Mouse (Mus musculus) ZHBTc4 (cell line): ENCODE data around the gene Armc2.

Source experiments
- DNase-seq: peaks from one replicate; pipeline ENCODE4 v3.0.0-alpha.2; 2011; ENCODE audit warnings: low read depth, low spot score

Gene Armc2

DNA sequence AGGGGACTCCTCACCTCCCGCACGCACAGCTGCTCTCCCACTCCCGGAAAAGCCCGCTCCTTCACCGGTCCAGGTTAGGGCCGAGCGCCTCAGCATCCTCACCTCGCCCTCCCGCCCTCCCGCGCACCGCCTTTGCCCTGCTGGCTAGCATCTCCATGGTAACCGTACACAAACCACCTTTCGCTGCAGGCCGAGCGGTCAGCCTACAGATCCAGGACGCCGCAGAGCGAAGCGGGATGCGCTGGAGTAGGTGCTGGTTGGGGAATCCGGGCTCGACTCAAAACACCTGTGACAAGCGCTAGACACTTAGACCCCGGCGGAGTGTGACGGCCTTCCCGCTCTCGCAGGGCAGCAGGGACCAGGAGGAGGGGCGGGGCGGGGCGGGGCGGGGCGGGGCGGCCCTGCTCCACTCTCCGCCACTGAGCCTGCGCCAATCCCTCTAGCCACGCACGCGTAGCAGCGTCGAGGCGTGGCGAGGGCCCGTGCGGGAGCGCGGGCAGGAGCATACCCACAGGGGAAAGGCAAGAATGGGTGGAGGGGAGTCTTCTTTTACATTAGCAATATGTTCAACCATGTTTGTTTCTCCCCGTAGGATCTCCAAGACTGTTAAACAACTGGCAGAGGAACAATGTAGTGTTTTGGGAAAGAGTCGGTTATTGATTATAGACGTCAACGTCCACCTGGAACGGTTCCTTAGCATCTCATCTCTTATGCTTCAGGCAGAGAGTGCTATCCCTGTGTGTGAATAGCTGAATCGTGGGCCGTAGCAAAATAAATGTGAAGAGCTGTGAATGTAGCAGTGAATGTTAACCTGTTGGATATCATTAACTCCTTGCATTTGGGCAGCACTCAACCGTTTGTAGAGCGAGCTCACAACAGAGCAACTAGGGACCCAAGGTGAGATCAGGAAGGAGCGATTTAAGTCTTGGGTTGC, at the start of gene Armc2:
TSS of gene Armc2 (minus strand) at position 427 of the 934 bp plus-strand sequence.
- DNase-seq = peak; percentile 83

DNA sequence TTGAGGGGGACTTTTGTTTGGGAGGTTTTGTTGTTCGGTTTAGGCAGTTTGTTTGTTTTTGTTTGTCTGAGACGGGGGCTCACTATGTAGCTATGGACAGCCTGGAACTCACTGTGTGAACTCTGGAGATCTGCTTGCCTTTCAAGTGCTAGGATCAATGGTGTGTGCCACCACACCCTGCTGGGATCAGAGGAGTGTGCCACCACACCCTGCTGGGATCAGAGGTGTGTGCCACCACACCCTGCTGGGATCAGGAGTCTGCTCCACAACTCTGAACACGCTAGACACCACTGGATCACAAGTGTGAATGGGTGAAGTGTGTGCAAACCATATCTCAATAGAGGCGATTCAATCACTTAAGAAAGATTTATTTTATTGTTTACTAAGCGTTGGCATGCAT, 46.2 kb upstream of the Armc2 start:
- DNase-seq = peak; percentile 75

DNA sequence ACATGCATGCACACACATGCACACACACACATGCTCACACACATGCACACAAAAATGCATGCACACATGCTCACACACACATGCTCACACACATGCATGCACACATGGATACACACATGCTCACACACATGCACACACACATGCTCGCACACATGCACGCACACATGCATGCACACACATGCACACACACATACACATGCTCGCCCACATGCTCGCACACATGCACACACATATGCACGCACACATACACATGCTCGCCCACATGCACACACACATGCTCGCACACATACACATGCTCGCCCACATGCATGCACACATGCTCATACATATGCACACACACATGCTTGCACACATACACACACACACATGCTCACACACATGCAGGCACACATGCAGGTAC, 41.3 kb upstream of the Armc2 start:
- DNase-seq = no peak

DNA sequence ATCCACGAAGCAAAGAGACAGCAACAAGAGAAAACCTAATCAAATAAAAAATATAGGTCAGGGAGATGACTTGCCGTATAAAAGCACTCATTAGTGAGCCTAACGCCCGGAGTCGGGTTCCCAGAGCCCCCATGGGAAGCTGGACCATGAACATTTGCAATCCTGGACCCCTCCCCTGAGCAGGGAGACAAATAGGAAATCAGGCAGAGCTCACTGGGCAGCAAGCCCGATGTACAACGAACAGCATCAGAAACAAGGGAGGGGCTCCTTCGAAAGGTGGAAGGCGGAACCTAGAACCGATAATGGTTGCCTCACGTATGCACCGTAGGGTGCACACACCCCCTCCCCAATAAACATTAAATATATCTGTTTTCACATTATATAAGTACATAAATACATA, 39.5 kb upstream of the Armc2 start:
- DNase-seq = no peak

DNA sequence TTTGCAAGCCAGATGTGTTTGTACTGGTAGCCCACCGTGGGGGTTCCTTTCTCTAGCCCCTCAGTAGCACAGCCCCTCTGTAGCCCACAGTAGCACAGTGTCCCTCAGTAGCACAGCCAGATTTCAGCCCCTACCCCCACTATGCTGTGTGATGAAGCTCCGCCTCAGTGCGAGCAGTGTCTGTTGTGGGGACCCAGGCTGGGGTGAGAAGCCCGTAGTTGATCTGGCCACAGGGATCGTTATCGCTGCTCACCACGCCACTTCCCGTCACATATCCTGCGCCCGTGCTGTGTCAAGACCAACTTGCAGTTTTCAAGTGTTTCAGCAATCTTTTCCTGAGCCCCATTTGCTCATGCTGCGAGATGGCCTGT, 39.0 kb upstream of the Armc2 start:
- DNase-seq = peak; percentile 31

DNA sequence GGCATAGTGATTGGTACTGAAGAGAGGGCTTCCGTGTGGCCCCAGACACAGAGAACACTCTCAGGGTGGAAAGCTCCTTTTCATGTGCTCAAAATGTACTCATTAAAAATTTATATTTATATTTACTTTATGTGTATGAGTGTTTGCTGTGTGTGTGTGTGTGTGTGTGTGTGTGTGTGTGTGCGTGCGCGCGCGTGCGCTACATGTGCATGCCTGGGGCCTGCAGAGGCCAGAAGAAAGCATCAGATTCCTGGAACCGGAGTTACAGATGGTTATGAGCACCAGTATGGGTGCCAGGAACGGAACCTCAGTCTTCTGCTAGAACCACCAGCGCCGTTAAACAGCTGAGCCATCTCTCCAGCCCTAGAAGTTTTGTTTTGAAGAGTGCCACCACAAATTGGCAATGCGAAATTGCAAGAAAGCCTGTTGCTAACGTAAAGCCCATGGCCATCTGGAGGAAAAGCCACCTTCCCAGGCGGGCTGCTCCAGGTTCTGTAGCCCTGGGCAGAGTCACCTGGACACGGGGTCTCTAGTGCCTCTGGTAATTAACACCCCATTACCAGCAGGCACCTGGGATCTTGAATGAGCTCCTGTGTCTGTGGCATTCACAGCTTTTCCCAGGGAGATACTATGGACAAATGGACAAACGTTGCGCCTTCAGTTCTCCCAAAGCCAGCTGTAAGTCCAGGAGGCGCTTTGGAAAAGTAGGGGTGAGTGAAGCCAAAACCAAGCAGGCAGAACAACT, 38.4 kb upstream of the Armc2 start:
- no peak for DNase-seq

DNA sequence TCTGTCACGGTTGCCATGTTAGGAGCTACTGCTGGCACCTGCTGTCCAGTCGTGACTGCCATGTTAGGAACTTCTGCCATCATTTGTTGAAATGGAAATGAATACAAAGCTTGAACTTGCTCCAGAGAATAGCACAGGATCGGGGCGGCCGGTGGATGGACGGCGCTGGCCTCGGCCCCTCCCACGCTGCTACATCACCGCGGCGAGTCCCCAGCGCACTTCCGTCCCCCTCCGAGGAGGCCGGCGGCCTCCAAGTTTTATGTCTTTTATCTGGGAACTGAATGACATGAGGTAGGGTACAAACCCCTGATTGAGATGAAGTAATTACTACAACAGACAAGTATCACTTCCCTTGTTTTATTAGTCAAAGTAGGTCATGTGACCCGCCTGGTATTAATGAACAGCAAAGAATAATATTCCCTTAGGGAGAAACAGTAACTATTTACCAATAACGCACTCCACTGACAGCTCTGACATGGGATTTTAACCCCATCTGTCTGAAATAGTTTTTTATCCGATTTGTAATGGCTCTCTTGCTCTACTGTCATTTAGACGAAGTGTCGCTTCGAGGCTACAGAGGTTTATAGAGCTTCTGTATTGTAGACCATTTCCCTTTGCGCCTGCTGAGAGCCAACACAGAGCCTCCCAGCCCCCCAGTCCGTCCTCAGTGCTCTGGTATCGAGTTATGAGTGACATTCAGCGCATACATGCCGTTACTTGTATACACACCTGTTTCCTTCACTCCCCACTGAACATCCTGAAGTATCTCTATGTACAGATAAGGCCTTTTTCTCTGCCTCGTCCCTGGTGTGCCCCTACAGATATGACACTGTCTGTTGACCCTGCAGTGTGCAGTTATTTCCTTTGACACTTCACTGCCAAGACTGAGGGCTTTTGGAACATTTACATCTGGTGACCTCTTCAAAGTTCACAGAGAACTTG, 37.3 kb upstream of the Armc2 start:
- no peak for DNase-seq

DNA sequence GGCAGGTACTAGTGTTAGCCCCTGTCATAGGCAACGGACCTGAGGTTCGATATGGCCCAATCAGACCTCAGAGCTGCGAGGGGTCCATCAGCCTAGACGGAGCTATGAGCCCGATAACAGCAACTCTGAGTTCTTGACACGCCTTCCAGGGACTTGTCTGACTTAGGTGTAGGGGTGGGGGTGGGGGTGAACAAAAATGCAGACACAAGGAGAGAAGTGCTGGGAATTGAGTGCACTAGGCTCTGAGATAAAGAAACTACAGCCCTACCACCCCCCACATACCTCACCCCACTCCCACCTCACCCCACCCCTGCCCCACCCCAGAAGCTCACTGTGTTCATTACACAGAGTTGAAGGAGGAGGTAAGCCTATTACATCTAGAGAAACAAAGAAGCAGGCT, 32.8 kb upstream of the Armc2 start:
- no peak for DNase-seq

DNA sequence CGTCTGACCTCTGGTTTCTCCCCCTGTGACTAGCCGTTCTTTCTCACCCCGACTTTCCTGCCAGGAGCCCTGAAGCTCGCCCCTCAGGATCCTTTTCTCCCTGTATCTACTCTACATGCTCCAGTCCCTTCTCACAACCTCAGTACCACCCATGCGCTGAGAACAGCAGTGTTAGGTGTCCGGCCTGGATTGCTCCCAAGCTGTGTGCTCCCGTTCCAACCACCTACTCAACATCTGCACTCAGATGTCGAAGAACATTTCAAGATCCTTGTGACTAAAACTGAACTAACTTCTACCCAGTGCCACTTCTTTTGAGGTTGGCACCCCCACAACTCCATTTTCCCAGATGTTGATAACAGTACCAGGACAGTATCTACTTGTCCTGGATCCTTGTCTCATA, 30.4 kb upstream of the Armc2 start:
- DNase-seq = no peak

DNA sequence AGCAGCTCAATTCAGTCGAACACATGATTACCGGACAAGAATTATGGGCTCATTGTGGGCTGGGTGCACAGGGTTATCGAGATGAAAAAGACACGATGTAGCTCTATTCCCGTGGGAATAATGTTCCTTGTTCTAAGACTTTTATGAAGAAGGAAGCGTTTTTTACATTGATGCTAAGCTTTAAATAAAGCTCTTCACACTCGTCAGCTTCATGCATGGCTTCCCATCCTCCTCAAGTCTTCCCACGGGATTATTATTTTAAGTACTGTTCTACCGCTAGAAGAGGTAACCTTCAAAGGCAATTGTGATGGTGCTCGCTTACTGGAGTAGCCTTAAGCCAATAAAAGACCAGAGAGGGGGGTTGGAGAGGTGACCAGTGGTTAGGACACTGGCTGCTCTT, 26.3 kb upstream of the Armc2 start:
- no peak for DNase-seq

DNA sequence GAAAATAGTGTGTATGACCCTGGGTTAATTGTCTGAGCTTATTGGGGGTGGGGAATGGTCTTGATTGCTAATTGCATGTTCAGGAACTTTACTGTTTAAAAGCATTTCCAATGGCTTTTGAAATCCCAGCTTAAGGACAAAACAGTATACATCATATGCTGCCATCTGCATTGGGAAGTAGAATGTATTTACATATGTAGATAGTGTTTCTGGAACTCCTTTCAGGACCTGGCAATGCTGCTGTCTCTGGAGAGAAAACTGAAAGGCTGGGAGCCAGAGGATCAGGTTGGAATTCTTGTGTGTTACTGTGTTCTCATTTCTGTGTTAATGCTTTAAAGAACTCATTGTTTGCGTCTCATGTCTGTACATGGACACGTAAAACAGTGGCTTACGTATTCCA, 25.1 kb upstream of the Armc2 start:
- no peak for DNase-seq

DNA sequence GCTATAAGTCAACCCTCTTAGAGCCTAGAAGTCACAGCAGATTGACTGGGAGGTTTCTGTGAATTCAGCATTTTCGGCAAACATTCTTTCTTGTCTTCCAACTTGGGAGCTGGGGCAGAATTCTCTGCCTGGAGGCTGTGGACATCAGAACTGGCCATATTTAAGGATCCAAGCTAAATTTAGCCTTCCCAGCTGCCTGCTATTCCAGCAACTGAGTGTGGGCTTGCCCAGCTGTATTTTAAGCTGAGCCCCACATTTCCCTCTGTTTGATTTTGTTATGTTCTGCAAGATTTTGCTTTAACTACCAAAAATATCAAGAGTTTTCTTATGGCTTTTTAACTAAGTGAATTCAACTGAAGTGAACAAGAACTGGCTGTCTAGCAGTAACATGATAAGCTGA, 24.6 kb upstream of the Armc2 start:
- DNase-seq = no peak

DNA sequence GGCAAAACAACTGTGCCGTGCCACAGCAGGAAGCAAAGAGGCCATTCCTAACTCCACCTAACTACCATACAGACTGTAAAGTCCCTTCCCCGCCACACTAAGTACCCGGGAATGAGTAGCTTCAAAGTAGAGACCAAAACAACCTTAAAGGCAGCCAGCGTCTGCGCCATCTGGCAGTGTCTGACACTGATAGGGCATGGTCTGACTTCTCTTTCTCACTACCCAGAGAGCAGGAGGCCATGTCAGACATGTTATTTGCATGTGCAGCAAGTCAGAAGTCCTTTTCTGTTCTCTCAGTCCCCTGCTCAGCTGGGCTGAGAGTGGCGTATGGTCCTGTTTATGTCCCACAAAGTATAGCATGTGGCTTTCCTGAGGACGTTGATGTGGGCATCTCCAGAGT, 23.8 kb upstream of the Armc2 start:
- no peak for DNase-seq

DNA sequence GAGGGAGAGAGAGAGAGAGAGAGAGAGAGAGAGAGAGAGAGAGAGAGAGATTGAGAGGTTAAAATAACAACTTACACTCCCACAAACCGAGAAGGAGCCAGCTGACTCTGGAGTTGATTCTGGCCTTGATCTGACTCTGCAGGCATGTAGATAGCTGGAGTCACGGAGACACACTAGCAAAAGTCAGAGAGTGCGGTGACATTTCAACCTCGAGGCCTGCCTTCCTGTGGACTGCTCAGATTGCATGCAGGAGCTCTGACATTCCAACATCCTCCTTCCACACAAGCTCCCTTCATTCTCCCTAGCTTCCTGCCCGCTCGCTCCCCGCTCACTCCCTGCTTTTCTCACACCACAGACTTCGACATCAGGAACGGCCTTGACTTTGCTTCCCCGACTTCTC, 20.3 kb upstream of the Armc2 start:
- DNase-seq = no peak

DNA sequence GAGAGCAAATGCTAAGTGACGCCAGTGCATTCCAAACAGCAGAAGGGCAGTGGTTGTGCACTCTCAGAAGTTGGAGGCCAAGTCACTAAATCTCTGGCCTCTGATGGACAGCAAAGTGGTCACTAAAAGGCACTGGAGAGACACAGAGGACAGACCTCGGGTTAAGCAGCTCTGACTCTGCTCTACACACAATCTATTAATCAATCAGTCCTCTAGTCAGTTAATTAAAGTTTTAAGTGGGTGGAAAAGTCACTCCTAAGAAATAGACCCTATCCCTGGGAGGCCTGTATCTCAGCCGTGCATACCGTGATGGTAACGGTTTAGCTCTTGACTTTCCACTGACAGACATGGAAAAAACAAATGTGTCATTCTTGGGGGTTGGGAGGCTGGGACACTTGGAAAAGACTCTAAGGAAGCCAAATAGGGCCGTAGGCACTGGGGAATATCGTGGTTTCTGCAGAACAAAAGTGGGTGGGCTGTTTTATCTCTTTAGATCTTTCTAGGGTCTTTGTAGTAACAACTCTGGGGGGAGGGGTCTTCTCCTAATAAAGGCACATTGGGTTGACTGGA, 19.1 kb upstream of the Armc2 start:
- DNase-seq = no peak

DNA sequence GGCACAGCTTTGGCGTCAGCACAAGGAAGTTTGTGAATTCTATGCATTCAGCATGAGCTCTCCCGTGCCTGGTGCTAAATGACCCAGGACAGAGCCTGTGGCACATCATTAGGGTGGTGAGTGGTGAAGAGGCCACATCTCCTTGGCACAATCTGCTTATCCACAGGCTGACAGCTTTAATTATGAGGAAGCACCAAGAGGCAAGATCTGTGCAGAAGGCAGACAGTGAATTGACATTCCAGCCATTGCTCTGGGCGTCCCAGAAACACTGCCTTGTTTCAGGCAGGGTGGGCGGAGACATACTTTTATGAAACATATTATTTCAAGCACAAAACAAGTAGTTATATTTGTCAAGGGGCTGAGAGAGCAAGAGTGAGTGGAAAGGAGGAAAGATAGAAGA, 18.6 kb upstream of the Armc2 start:
- no peak for DNase-seq

DNA sequence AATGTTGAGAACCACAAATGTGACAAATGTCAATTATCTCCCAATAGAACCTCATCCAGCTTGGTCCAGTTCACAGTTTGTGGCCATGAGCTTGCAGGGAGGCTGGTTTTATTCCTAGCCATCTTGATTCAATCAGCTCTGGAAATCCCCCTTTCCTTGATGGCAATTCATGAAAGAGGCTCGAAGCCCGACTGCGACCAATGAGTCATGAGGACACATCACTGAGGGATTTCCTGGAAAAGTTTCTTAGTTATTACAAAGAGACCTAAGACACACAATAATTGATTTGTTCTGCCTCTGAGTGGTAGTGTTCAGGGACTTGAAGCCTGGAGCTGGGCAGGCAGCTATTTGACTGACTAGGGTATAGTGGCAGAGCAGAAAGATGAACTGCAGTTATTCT, 15.3 kb upstream of the Armc2 start:
- no peak for DNase-seq

DNA sequence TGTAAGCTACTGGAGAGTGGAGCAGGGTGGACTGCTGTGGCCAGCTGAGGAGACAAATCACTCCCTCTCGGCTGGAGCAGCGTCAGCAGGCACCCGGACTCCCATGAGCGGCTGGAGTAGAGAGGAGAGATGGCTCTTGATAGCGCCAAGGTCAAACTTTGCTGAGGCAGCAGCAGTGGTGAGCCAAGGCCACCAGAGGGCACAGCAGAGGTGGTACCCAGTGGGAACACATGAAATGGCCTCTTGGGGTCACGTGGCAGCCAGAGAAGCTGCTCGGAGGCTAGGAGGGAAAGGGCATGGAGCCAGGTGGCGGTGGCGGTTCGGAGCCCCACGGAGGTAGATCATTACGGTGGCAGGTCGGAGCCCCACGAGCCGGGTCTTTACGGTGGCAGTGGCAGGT, 12.8 kb upstream of the Armc2 start:
- peak; percentile 93 for DNase-seq

DNA sequence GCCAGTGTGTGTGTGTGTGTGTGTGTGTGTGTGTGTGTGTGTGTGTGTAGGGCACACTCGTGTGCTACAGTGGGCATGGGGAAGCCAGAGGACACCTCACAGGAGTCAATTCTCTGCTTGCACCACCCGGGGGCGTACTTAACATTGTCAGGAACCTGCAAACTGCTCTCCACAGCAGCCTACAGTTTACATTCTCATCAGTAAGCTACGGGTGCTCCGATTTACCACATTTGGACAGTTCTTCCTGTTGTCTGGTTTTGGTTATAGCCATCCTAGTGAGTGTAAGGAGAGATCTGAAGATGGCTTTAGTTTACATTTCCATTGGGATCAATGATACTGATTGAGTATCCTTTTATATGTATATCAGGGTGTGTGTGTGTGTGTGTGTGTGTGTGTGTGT, 11.3 kb upstream of the Armc2 start:
- peak; percentile 71 for DNase-seq

DNA sequence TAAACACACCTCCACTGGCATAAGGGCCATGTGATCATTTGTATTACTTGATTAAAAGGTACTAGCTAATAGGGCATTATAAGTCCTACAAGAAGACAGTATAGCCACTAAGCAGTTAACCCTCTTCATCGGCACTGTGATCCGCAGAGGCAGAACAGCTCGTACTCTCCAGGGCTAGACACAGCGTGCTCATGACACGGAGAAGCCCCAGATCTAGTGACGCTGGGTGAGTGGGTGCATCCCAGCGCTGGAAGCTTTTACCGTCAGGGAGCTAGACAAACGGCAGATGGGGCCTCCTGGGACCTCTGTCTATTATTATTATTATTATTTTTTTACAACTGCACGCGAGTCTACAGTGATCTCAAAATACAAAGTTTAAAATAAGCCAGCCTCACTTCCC, 9.1 kb upstream of the Armc2 start:
- DNase-seq = no peak

DNA sequence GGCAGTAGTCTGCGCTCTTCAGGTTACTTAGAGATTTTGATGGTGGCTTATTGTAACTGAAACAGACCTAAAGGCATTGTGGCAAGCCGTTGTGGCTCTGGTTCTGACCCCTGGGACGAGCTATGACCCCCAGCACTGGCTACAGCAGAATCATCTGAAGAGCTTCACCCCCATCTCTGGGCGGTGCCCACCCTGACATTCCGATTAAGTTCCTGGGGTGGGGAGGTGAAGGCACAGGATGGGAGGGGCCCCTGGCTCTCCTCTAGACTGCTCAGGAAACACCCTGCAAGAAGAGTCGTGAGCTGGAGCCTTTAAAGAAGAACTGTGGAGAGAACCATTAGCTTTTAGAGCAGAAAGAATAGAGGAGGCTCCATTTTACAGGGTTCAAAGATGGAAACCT, 6.2 kb upstream of the Armc2 start:
- peak; percentile 74 for DNase-seq

DNA sequence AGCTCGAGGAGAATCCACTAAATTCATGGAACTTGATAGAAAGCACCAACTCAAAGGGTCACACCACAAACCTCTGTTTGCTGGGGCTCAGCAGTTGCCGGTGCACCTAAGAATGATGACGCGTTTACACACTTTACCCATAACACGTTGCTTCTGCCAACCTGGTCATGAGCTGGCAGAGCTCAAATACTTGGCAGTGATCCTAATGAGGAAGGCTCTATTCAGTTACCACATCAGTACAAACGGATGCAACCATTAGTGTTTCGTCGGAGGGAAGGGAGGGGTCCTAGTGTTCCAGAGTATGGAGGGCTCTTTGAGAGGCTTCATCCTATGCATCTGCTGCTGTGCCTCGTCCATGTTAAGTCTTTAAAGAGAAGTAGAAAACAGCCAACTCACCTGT, 3.3 kb upstream of the Armc2 start:
- no peak for DNase-seq
